Mouse (Mus musculus) G1E-ER4 (cell line): ENCODE measurements around the gene Haus5. TPM values are rescaled to one million over a fixed set of nuclear protein-coding genes. Genes with fewer than 3 reads are reported as not detected.

Experiments used
- GATA1 ChIP-seq: IDR thresholded peaks from one replicate; pipeline ENCODE4 v1.8.0; 2012; ENCODE audit warnings: low read length, inconsistent platforms
- polyA plus RNA-seq: library from polyadenylated mRNA; stranded (reverse); fragments of >175 nt; gene quantifications from 2 replicates; pipeline ENCODE4 v1.2.3, GENCODE M21; 2012

Gene Haus5
- polyA plus RNA-seq, result 38.7 and 69.6 TPM in 2 replicates

GRCm38 (mm10) chr7:30664529-30665200, at the start of gene Haus5:
TSS of gene Haus5 (minus strand) at chr7:30664994.
- TF ChIP-seq GATA1, result no peak

DNA sequence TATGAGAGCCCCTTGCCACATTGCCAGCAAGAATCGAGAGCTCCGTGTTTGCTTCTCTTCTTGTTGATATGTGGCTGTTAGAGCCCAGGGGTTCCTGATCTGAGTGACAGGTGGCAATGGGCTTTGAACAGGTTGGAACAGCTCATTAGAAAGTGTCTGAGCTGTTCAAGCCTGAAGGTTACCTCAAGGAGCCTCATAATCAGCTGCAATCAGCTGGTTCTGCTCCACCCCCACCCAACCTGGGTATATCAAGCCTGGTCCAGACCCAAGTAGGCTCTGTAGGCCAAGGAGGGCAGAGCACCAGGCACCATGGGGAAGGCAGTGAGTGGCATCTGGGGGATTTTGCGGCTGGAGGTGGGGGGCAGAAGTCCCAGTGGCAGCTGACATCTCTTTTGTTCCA, 47.1 kb upstream of the Haus5 start, which contains the start of gene Atp4a:
Gene Atp4a (plus strand): TSS at position 268 of the 400 bp plus-strand sequence.
- TF ChIP-seq GATA1, result no peak

DNA sequence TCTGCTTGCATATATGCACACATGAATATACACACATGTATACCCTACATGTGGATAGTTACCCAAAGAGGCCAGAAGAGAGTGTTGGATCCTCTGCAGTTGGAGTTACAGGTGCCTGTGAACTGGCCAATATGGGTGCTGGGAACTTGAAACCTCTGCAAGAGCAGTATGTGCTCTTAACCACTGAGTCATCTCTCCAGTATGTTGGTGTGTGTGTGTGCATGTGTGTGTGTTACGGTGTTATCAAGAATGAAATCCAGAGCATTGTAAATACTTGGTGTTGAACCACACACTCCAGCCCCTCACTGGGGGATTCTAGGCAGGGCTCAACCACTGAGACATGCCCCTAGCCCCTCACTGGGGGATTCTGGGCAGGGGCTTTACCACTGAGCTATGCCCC, 42.6 kb upstream of the Haus5 start:
- TF ChIP-seq GATA1, result no peak

DNA sequence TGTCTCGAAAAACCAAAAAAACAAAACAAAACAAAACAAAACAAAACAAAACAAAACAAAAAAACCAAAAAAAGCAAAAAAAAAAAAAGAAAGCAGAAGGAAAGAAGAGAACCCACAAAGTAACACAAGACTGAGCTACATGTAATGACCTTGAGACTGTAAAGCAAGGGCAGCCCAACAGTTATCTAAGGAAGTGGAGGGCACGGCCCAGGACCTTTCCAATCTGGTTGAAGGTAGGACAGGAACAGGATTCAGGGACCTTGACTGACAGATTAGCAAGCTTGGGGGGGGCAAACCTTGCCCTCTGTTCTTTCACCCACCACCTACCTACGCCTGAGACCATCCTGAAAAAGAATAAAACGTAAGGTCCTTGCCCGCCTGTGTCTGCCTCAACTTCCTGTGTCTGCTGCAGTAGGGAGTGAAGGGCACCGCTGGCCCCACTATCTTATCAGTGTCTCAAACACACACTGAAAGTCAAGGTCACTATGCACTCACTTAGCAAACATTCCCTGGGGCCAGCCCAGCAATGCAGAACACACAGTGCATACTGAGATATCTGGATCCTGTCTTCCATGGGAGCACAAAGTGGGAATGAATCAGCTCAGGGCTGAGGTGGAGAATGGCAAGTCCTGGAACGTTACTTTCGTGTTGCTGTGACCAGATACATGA, 41.6 kb upstream of the Haus5 start:
- TF ChIP-seq GATA1, result no peak

DNA sequence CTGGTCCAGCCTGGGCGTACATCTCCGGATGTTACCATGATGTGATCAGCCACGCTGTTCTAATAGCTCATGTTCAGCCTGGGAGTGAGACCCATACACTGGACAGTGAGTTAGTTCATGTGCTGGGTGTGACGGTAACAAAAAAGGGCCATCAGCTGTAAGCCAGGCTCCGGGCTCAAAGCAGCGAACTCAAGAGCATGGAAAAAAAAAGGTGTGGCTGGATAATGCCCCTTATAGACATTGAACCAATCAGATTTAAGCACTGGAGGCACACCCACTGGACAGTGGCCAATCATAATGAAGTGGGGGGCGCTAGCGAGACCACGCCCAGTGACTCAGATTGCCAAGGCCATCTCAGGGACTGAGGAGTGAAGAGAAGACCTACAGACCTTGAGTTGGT, 33.8 kb upstream of the Haus5 start, which contains the start of gene 2200002J24Rik:
Gene 2200002J24Rik (plus strand): TSS at position 338 of the 400 bp plus-strand sequence.
- no peak for TF ChIP-seq GATA1

GRCm38 (mm10) chr7:30698101-30698500, 33.3 kb upstream of the Haus5 start:
- no peak for TF ChIP-seq GATA1

- no peak for TF ChIP-seq GATA1
Measured at GRCm38 (mm10) chr7:30688325-30688724, 23.5 kb upstream of the Haus5 start.

DNA sequence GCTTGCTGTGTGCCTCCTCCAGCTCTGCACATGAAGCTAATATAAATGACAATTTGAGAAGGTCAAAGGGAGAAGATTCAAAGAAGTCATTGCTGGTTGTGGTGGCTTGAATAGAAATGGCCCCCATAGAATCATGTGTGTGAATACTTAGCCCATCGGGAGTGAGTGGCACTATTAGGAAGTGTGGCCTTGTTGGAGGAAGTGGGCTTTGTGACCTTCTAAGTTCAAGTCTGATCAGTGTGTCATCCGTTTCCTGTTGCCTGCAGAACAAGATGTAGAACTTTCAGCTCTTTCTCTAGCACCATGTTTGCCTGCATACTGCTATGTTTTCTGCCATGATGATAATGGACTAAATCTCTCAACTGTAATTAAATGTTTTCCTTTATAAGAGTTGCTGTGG, 18.6 kb upstream of the Haus5 start:
- no peak for TF ChIP-seq GATA1

DNA sequence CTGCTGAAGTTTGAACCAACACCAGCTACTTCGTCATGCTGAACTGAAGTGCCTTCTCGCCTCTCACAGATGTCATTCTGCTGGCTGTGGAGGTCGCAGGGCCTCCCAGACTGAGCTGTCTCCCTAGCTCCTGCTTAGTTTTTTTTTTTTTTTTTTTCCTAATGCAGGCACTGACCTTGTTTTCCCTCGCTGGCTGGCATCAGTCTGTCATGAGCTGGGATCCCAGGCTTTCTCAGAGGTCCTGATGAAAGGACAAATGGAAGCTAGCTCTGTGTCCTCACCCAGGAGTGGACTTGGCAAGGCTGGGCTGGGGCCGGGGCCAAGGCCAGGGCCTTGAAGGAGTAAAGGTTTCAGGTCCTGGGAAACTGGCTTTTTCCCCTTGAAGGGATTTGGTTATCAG, 17.1 kb upstream of the Haus5 start:
- no peak for TF ChIP-seq GATA1

- TF ChIP-seq GATA1, result no peak
Measured at GRCm38 (mm10) chr7:30678263-30678975, 13.6 kb upstream of the Haus5 start.

DNA sequence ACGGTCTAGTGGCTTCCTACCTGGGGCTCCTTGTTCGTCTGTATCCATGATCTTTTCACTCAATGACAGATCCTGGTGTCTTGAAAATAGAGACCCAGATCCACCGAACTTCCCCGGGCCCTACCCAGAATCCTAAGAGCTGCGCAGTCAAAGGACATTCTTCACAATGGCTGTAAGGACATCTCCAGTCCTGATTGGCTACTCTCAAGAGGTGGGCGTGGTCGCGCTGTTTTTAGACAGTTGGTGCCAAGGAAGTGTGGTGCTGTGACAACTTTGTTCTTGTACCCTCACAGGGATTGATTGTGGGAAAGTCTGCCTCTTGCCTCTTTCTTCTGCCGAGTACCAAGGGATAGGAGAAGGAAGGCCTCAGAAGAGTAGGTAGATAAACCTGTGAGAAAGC, 6.7 kb upstream of the Haus5 start, which contains the start of gene Pmis2:
Gene Pmis2 (minus strand): TSS at position 126 of the 400 bp plus-strand sequence.
- no peak for TF ChIP-seq GATA1

DNA sequence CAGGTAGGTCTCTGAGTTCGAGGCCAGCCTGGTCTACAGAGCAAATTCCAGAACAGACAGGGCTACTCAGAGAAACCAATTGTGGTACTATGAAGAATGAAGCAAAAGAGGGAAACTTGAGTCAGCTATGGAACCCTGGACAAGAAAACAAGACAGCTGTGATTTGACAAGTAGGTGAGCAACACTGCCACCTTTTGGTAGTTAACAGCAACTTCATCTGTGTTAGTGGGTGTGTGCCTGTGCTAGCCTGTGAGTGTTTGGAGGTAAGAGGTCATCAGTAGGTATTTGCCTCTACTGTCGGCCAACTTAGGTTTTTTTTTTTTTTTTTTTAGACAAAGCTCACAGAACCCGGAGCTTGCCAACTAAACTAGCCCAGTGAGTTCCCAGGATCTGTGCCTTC, 4.4 kb upstream of the Haus5 start:
- TF ChIP-seq GATA1, result no peak

- no peak for TF ChIP-seq GATA1
Measured at GRCm38 (mm10) chr7:30665321-30665720, 527 bp upstream of the Haus5 start.

- no peak for TF ChIP-seq GATA1
Measured at GRCm38 (mm10) chr7:30649591-30650540, 14.9 kb downstream of the Haus5 start, which contains the start of gene Rbm42. TSS of gene Rbm42 (minus strand) at chr7:30650317.

GRCm38 (mm10) chr7:30639083-30639482, 25.7 kb downstream of the Haus5 start:
- no peak for TF ChIP-seq GATA1
